Mouse (Mus musculus): ENCODE measurements around the gene Barx1. TPM values are rescaled to one million over a fixed set of nuclear protein-coding genes. Genes with fewer than 3 reads are reported as not detected.
A peak's percentile ranks its signal among the peaks of the same experiment; 100 is the strongest.

The Barx1 gene
- polyA plus RNA-seq, 1 experiment from 2014 or later = not detected

- peaks cover 99% of the 10 kb centered on the region for H3K27me3 ChIP-seq
- ATAC-seq = 0 out of 2 replicates have a peak, but pooled peaks have one; percentile 23
- H3K4me1 ChIP-seq = peaks cover 36% of the 10 kb centered on the region
- H3K36me3 ChIP-seq (ENCODE audit: poor library complexity, severe bottlenecking) = no peaks in the 10 kb centered on the region
- WGBS = 4% methylated on average over 48 of the region's 54 CpGs
- peak overlapping the region; percentile 53 for H3K9ac ChIP-seq
- no peaks in the 10 kb centered on the region for H3K9me3 ChIP-seq (replicated peaks)
- no peak overlapping the region for H3K27ac ChIP-seq
- peak overlapping the region; percentile 75 for H3K4me2 ChIP-seq
- H3K4me3 ChIP-seq = peak overlapping the region; percentile 44
These were observed 601 bp downstream of the Barx1 start for GRCm38 (mm10) chr13:48663211-48663987.

GRCm38 (mm10) chr13:48663988-48664339 lies 1.2 kb downstream of the Barx1 start:
- Histone ChIP-seq H3K9ac (no peak overlapping the region), H3K27me3 (peaks cover 99% of the 10 kb centered on the region), H3K4me1 (peaks cover 41% of the 10 kb centered on the region), H3K27ac (no peak overlapping the region), H3K4me3 (no peak overlapping the region), H3K36me3 (ENCODE audit: poor library complexity, severe bottlenecking) (no peaks in the 10 kb centered on the region), H3K4me2 (no peak overlapping the region), H3K9me3 (replicated peaks) (no peaks in the 10 kb centered on the region)
- ATAC-seq = no peak
- WGBS = 10% methylated on average over 7 of the region's 7 CpGs

GRCm38 (mm10) chr13:48664916-48665655 lies 2.3 kb downstream of the Barx1 start:
- Histone ChIP-seq H3K4me1 (peaks cover 44% of the 10 kb centered on the region), H3K4me3 (peak overlapping the region; percentile 5), H3K9me3 (replicated peaks) (no peaks in the 10 kb centered on the region), H3K36me3 (ENCODE audit: poor library complexity, severe bottlenecking) (no peaks in the 10 kb centered on the region), H3K4me2 (peak overlapping the region; percentile 4; the same call in 1 of the 2 replicates), H3K27me3 (peaks cover 98% of the 10 kb centered on the region), H3K9ac (no peak overlapping the region), H3K27ac (no peak overlapping the region)
- WGBS = under 1% methylated on average over 37 of the region's 39 CpGs
- no peak for ATAC-seq

GRCm38 (mm10) chr13:48665656-48666597 lies 3.1 kb downstream of the Barx1 start:
- H3K27me3 ChIP-seq = peaks cover 98% of the 10 kb centered on the region
- WGBS = under 1% methylated on average over 58 of the region's 58 CpGs
- peaks cover 42% of the 10 kb centered on the region for H3K4me1 ChIP-seq
- no peaks in the 10 kb centered on the region for H3K9me3 ChIP-seq (replicated peaks)
- H3K4me2 ChIP-seq = no peak overlapping the region; the same call in 1 of the 2 replicates
- no peak for ATAC-seq
- peak overlapping the region; percentile 18 for H3K4me3 ChIP-seq
- no peak overlapping the region for H3K27ac ChIP-seq
- no peak overlapping the region for H3K9ac ChIP-seq
- H3K36me3 ChIP-seq (ENCODE audit: poor library complexity, severe bottlenecking) = no peaks in the 10 kb centered on the region

- Histone ChIP-seq H3K9ac (no peak overlapping the region), H3K27me3 (peaks cover 96% of the 10 kb centered on the region), H3K36me3 (ENCODE audit: poor library complexity, severe bottlenecking) (no peaks in the 10 kb centered on the region), H3K4me1 (peaks cover 41% of the 10 kb centered on the region), H3K9me3 (replicated peaks) (no peaks in the 10 kb centered on the region), H3K4me3 (no peak overlapping the region), H3K4me2 (no peak overlapping the region), H3K27ac (no peak overlapping the region)
- ATAC-seq = no peak
- 2% methylated on average over 4 of the region's 4 CpGs for WGBS
These were observed 4.7 kb downstream of the Barx1 start for GRCm38 (mm10) chr13:48667461-48667860.

GRCm38 (mm10) chr13:48668091-48668975 lies 5.5 kb downstream of the Barx1 start:
- 1% methylated on average over 33 of the region's 33 CpGs for WGBS
- no peak for ATAC-seq
- peak overlapping the region; percentile 20 for H3K4me3 ChIP-seq
- peak overlapping the region; percentile 43 for H3K4me2 ChIP-seq
- no peaks in the 10 kb centered on the region for H3K9me3 ChIP-seq (replicated peaks)
- peaks cover 96% of the 10 kb centered on the region for H3K27me3 ChIP-seq
- H3K27ac ChIP-seq = no peak overlapping the region
- H3K4me1 ChIP-seq = peaks cover 38% of the 10 kb centered on the region
- H3K9ac ChIP-seq = no peak overlapping the region
- no peaks in the 10 kb centered on the region for H3K36me3 ChIP-seq (ENCODE audit: poor library complexity, severe bottlenecking)

GRCm38 (mm10) chr13:48668976-48669534 lies 6.3 kb downstream of the Barx1 start:
- no peak overlapping the region for H3K27ac ChIP-seq
- ATAC-seq = no peak
- H3K27me3 ChIP-seq = peaks cover 96% of the 10 kb centered on the region
- peak overlapping the region; percentile 43 for H3K4me2 ChIP-seq
- H3K9me3 ChIP-seq (replicated peaks) = no peaks in the 10 kb centered on the region
- peak overlapping the region; percentile 20 for H3K4me3 ChIP-seq
- no peaks in the 10 kb centered on the region for H3K36me3 ChIP-seq (ENCODE audit: poor library complexity, severe bottlenecking)
- H3K9ac ChIP-seq = no peak overlapping the region
- peaks cover 37% of the 10 kb centered on the region for H3K4me1 ChIP-seq
- under 1% methylated on average over 34 of the region's 34 CpGs for WGBS

GRCm38 (mm10) chr13:48672312-48672840 lies 9.6 kb downstream of the Barx1 start:
- H3K4me1 ChIP-seq = peaks cover 20% of the 10 kb centered on the region
- peak overlapping the region; percentile 18; the same call in 1 of the 2 replicates for H3K4me3 ChIP-seq
- H3K9me3 ChIP-seq (replicated peaks) = peaks cover 5% of the 10 kb centered on the region; the same call in 1 of the 2 replicates
- H3K4me2 ChIP-seq = peak overlapping the region; percentile 40
- H3K9ac ChIP-seq = no peak overlapping the region
- H3K36me3 ChIP-seq (ENCODE audit: poor library complexity, severe bottlenecking) = no peaks in the 10 kb centered on the region
- H3K27me3 ChIP-seq = peaks cover 92% of the 10 kb centered on the region
- WGBS = under 1% methylated on average over 24 of the region's 24 CpGs
- no peak overlapping the region for H3K27ac ChIP-seq
- no peak for ATAC-seq

- Histone ChIP-seq H3K27me3 (peaks cover 81% of the 10 kb centered on the region), H3K9me3 (replicated peaks) (peaks cover 5% of the 10 kb centered on the region; the same call in 1 of the 2 replicates), H3K4me1 (peaks cover 8% of the 10 kb centered on the region), H3K4me2 (no peak overlapping the region), H3K9ac (no peak overlapping the region), H3K27ac (no peak overlapping the region), H3K36me3 (ENCODE audit: poor library complexity, severe bottlenecking) (no peaks in the 10 kb centered on the region), H3K4me3 (no peak overlapping the region)
- 86% methylated on average over 5 of the region's 5 CpGs for WGBS
- ATAC-seq = no peak
These were observed 11.8 kb downstream of the Barx1 start for GRCm38 (mm10) chr13:48674609-48675008.

- no peaks in the 10 kb centered on the region for H3K36me3 ChIP-seq (ENCODE audit: poor library complexity, severe bottlenecking)
- peaks cover 44% of the 10 kb centered on the region for H3K27me3 ChIP-seq
- no peak overlapping the region for H3K4me2 ChIP-seq
- H3K27ac ChIP-seq = no peak overlapping the region
- WGBS = 27% methylated on average over 1 of the region's 1 CpGs
- ATAC-seq = no peak
- no peak overlapping the region for H3K4me3 ChIP-seq
- no peaks in the 10 kb centered on the region for H3K4me1 ChIP-seq
- peaks cover 4% of the 10 kb centered on the region; the same call in 1 of the 2 replicates for H3K9me3 ChIP-seq (replicated peaks)
- H3K9ac ChIP-seq = no peak overlapping the region
These were observed 16.6 kb downstream of the Barx1 start for GRCm38 (mm10) chr13:48679351-48679750.

All from forebrain, embryonic 13.5 days (tissue).